In genomic region chr13:45388889-45389288, GRCm38 (mm10) we compare ENCODE assay signal across 8 mouse cellular contexts. TPM values are rescaled to one million over a fixed set of nuclear protein-coding genes. Genes with fewer than 3 reads are reported as not detected.
A peak's percentile ranks its signal among the peaks of the same experiment; 100 is the strongest.
DNase-seq lines count a peak whose midpoint lies in the region; ATAC-seq and TF ChIP-seq lines count a peak whose summit lies in the region.

No protein-coding gene starts in this region.

- no peak for ATAC-seq in lung, embryonic 15.5 days (ENCODE audit: borderline replicate concordance, extremely low read depth, low FRiP score, low TSS enrichment)
- no peak for ATAC-seq in forebrain, embryonic 12.5 days (ENCODE audit: low FRiP score)
- no peak for ATAC-seq in limb, embryonic 13.5 days (ENCODE audit: low FRiP score, low read depth)

- H3K4me3 ChIP-seq in lung, embryonic 15.5 days, result peak overlapping the region; percentile 76
- peak overlapping the region; percentile 76 for H3K4me3 ChIP-seq in forebrain, embryonic 12.5 days (replicated peaks)
- peak overlapping the region; percentile 92 for H3K4me3 ChIP-seq in limb, embryonic 13.5 days
- peak overlapping the region; percentile 72; the same call in 1 of the 2 replicates for H3K4me3 ChIP-seq in small intestine, adult 2 months (ENCODE audit: low read depth, low read length)

- H3K36me3 ChIP-seq in lung, embryonic 15.5 days, result no peaks in the 10 kb centered on the region
- no peaks in the 10 kb centered on the region for H3K36me3 ChIP-seq in forebrain, embryonic 12.5 days (replicated peaks)
- H3K36me3 ChIP-seq in limb, embryonic 13.5 days, result no peaks in the 10 kb centered on the region
- no peaks in the 10 kb centered on the region for H3K36me3 ChIP-seq in small intestine, adult 2 months (ENCODE audit: control insufficient read depth, insufficient read depth, low read length)

- H3K27me3 ChIP-seq in lung, embryonic 15.5 days, result no peaks in the 10 kb centered on the region
- peaks cover 17% of the 10 kb centered on the region for H3K27me3 ChIP-seq in forebrain, embryonic 12.5 days
- H3K27me3 ChIP-seq in limb, embryonic 13.5 days, result no peaks in the 10 kb centered on the region
- peaks cover 5% of the 10 kb centered on the region; the same call in 1 of the 2 replicates for H3K27me3 ChIP-seq in small intestine, adult 2 months (ENCODE audit: control insufficient read depth, insufficient read depth, low read length)

- H3K4me2 ChIP-seq in lung, embryonic 15.5 days, result peak overlapping the region; percentile 98
- H3K4me2 ChIP-seq in forebrain, embryonic 12.5 days, result peak overlapping the region; percentile 99
- peak overlapping the region; percentile 86 for H3K4me2 ChIP-seq in limb, embryonic 13.5 days (replicated peaks)

- TF ChIP-seq CTCF in small intestine, adult 2 months (IDR thresholded peaks at IDR 0.05; ENCODE audit: extremely low read depth, insufficient read length, insufficient replicate concordance, low read depth, low read length), result no peak

- no peak for DNase-seq in lung, postnatal 4 days
- DNase-seq in cerebellum, postnatal 4 days (ENCODE audit: low spot score in 2 of 2), result no peak
- no peak for DNase-seq in frontal cortex, postnatal 25 days (ENCODE audit: low spot score in 2 of 2)
- DNase-seq in spleen, postnatal 36 days (ENCODE audit: low spot score in 2 of 2), result no peak

- peaks cover 25% of the 10 kb centered on the region for H3K4me1 ChIP-seq in lung, embryonic 15.5 days
- peaks cover 14% of the 10 kb centered on the region for H3K4me1 ChIP-seq in forebrain, embryonic 12.5 days
- H3K4me1 ChIP-seq in limb, embryonic 13.5 days, result peaks cover 34% of the 10 kb centered on the region
- peaks cover 5% of the 10 kb centered on the region; the same call in 1 of the 2 replicates for H3K4me1 ChIP-seq in small intestine, adult 2 months (ENCODE audit: control insufficient read depth, insufficient read depth, insufficient read length, low read length)

- H3K27ac ChIP-seq in lung, embryonic 15.5 days, result no peak overlapping the region
- no peak overlapping the region for H3K27ac ChIP-seq in forebrain, embryonic 12.5 days
- no peak overlapping the region for H3K27ac ChIP-seq in limb, embryonic 13.5 days
- no peak overlapping the region for H3K27ac ChIP-seq in small intestine, adult 2 months (ENCODE audit: insufficient read depth, low read depth, low read length)

- 35% methylated on average over 4 of the region's 4 CpGs for WGBS in lung, embryonic 15.5 days
- WGBS in forebrain, embryonic 12.5 days, result 34% methylated on average over 4 of the region's 4 CpGs
- WGBS in limb, embryonic 13.5 days, result 33% methylated on average over 4 of the region's 4 CpGs
- WGBS in small intestine, adult 2 months, result 22% methylated on average over 4 of the region's 4 CpGs

- no peak overlapping the region for H3K9ac ChIP-seq in lung, embryonic 15.5 days
- no peak overlapping the region for H3K9ac ChIP-seq in forebrain, embryonic 12.5 days
- no peak overlapping the region for H3K9ac ChIP-seq in limb, embryonic 13.5 days

- H3K9me3 ChIP-seq in lung, embryonic 15.5 days, result no peaks in the 10 kb centered on the region
- no peaks in the 10 kb centered on the region for H3K9me3 ChIP-seq in forebrain, embryonic 12.5 days
- no peaks in the 10 kb centered on the region for H3K9me3 ChIP-seq in limb, embryonic 13.5 days

- no peak for TF ChIP-seq POLR2A in small intestine, adult 2 months (IDR thresholded peaks at IDR 0.05; ENCODE audit: low read depth, low read length)

RNA-seq across cellular contexts. Expression of gene Mylip, which starts 0.7 kb away (rescaled TPM):
- 7.1 and 8.0 TPM in 2 replicates for polyA plus RNA-seq in lung, embryonic 15.5 days (2015; fragmentation: Nextera tagmentation; extraction: Ambion mirVana)
- polyA plus RNA-seq in forebrain, embryonic 12.5 days (2016; fragmentation: Nextera tagmentation; extraction: Ambion mirVana), result 5.3 and 6.8 TPM in 2 replicates
- polyA plus RNA-seq in limb, embryonic 13.5 days (2015; fragmentation: Nextera tagmentation; extraction: Ambion mirVana), result 28.1 and 28.4 TPM in 2 replicates
- 5.0 and 17.9 TPM in 2 replicates for polyA plus RNA-seq in small intestine, adult 2 months (2012; rRNA removed)
